Mouse (Mus musculus) kidney, adult 2 months (tissue): Measurements from ENCODE around the gene Slc9a2. TPM values are rescaled to one million over a fixed set of nuclear protein-coding genes. Genes with fewer than 3 reads are reported as not detected.

Experiments
- DNase-seq: peaks from one replicate; pipeline ENCODE4 v3.0.0; 2021
- H3K27ac ChIP-seq: fragments of 200-500 bp; 2 replicates; pipeline ENCODE4 v1.5.1; 2012; ENCODE audit warnings: low read depth, low read length, control low read depth, inconsistent platforms; ENCODE audit not compliant: insufficient read depth
- H3K27me3 ChIP-seq: fragments of 200-500 bp; replicated peaks from 2 replicates; pipeline ENCODE4 v1.6.1; 2012; ENCODE audit warnings: mild to moderate bottlenecking, moderate library complexity, low read length, inconsistent platforms; ENCODE audit not compliant: control insufficient read depth, insufficient read depth
- H3K36me3 ChIP-seq: fragments of 200-500 bp; 2 replicates; pipeline ENCODE4 v1.6.1; 2012; ENCODE audit warnings: mild to moderate bottlenecking, moderate library complexity, low read length, inconsistent platforms; ENCODE audit not compliant: control insufficient read depth, insufficient read depth
- H3K4me1 ChIP-seq: fragments of 200-500 bp; 2 replicates; pipeline ENCODE4 v1.6.1; 2011; ENCODE audit warnings: low read length; ENCODE audit not compliant: control insufficient read depth, insufficient read depth
- H3K4me3 ChIP-seq: fragments of 200-500 bp; 2 replicates; pipeline ENCODE4 v1.5.1; 2011; ENCODE audit warnings: mild to moderate bottlenecking, low read depth, low read length, control low read depth; ENCODE audit not compliant: insufficient read depth
- CTCF ChIP-seq: fragments of 200-500 bp; conservative IDR thresholded peaks from 2 replicates; pipeline ENCODE4 v1.5.1; 2011; ENCODE audit warnings: low read depth, mild to moderate bottlenecking, control low read depth, low read length, moderate library complexity, mixed read lengths; ENCODE audit not compliant: insufficient read depth, insufficient read length
- POLR2A ChIP-seq: fragments of 200-500 bp; IDR thresholded peaks from one replicate; pipeline ENCODE4 v1.6.1; 2011; ENCODE audit warnings: low read depth, low read length, control low read depth
- WGBS: fragments of 180-500 bp; shearing (Covaris S2); methylation state at CpG from one replicate; pipeline ENCODE4 v1.1.7; 2018; 5-methylcytosine and 5-hydroxymethylcytosine counted together
- polyA plus RNA-seq: library from polyadenylated mRNA; depleted of rRNA; stranded (reverse); fragments of >200 nt; gene quantifications from 2 replicates; pipeline ENCODE4 v1.2.3, GENCODE M21; 2012; rRNA removed

Slc9a2 gene
- polyA plus RNA-seq, 1 experiment, result 14.5 TPM

DNA sequence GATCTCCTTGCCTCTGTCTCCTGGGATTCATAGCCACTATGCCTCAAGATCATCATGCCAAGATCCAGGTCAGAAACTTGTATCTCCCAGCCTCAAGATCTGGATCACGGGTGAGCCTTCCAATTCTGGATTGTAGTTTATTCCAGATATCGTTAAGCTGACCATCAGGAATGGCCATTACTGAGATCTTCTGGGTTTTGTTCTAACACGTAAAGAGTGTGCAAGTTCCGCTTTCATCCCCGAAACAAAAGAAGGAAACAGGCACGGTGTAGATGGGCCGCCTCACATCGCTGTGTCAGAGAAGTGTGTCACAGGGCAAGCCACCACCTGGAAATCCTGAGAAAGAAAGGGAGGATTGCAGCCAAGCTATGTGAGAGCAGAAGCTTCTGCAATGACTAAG, 118.7 kb downstream of the Slc9a2 start:
- WGBS, result 83% methylated on average over 8 of the region's 8 CpGs
- Histone ChIP-seq H3K36me3 (no peaks in the 10 kb centered on the region), H3K27ac (no peak overlapping the region), H3K4me3 (no peak overlapping the region), H3K4me1 (no peaks in the 10 kb centered on the region), H3K27me3 (no peaks in the 10 kb centered on the region)
- no peak for TF ChIP-seq POLR2A
- TF ChIP-seq CTCF, result no peak
- DNase-seq, result no peak

DNA sequence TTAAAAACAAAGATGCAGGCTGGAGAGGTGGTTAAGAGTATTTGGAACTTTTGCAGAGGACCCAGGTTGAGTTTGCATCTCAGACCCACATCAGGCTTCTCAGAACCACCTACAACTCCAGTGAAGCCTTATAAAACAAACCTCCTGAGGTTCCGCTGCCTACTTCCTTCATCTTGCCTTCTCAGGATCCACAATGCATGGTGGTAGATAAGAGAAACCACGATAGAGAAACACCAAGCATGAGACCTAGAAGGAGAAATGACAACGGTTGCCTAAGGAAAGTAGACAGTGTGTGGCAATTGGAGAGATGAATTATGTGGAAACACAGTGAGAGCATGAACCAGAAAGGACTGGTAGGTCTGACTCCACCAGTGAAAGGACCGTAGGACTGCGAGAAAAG, 120.5 kb downstream of the Slc9a2 start:
- Histone ChIP-seq H3K27ac (no peak overlapping the region), H3K4me3 (no peak overlapping the region), H3K27me3 (no peaks in the 10 kb centered on the region), H3K36me3 (no peaks in the 10 kb centered on the region), H3K4me1 (no peaks in the 10 kb centered on the region)
- DNase-seq, result no peak
- TF ChIP-seq CTCF (no peak), POLR2A (no peak)
- 87% methylated on average over 5 of the region's 5 CpGs for WGBS

DNA sequence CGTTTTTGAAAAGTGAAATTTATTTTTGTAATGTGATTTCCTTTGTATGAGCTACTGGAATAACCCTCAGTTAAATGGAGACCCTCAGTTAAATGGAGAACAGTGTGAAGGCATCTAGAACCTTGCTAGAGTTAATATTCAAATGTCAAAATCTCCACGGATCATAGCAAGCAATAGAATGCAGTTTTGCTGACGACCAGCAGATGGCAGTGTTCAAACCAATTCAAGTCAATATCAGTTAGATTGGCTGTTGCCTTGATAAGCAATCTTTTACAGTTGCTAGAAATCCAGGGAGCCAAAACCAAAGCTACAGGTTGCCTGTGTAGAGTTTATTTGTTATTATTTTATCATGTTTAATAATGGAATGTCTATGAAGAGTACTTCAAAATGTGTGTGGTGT, 122.4 kb downstream of the Slc9a2 start:
- Histone ChIP-seq H3K36me3 (no peaks in the 10 kb centered on the region), H3K4me1 (no peaks in the 10 kb centered on the region), H3K27me3 (no peaks in the 10 kb centered on the region), H3K4me3 (no peak overlapping the region), H3K27ac (no peak overlapping the region)
- WGBS, result 15% methylated on average over 3 of the region's 3 CpGs
- peak; percentile 63 for DNase-seq
- TF ChIP-seq POLR2A (no peak), CTCF (peak; percentile 25; the same call in 1 of the 2 replicates)

DNA sequence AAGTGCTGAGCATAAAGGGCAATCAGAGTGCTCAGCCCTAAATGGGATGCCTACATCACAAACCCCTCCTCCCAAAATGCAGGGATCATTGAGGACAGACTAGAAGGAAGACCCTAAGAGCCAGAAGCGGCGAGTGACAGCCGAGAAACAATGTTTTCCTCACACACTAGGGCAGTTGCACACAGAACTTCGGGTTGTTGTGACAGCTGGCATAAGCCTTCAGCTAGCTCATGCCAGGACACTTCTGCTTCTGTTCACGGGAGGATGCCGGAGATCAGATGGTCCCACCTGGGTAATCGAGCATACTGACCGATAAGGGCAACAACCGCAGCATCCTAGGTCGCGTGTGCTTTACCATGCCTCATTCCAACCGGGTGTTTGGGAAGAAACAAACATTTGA, 123.7 kb downstream of the Slc9a2 start:
- TF ChIP-seq CTCF, result no peak
- no peak for TF ChIP-seq POLR2A
- no peaks in the 10 kb centered on the region for H3K27me3 ChIP-seq
- 83% methylated on average over 12 of the region's 12 CpGs for WGBS

DNA sequence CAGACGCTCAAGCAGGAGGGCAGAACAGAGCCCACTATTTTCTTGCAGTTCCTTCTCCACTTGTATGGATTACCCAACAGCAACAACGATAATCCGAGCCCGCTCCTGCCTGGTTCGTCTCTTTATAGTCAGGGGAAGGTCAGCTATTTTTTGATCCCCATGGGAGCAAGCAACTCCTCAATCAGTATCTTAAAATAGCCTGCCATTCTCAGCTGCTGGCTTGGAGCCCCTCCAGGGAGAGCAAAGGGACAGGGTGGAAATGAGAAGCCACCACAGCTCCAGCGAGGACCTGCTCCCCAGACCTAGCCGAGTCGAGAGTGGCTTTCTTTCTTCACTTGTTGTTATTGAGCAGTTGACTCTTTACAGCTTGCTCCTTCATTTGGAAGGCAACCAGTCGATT, 125.0 kb downstream of the Slc9a2 start, which contains the start of gene Tmem182:
Gene Tmem182, plus strand, starts transcription at position 251 of the 400 bp plus-strand sequence.
- 57% methylated on average over 9 of the region's 9 CpGs for WGBS
- H3K4me1 ChIP-seq, result no peaks in the 10 kb centered on the region
- no peaks in the 10 kb centered on the region for H3K36me3 ChIP-seq
- H3K27me3 ChIP-seq, result no peaks in the 10 kb centered on the region
- TF ChIP-seq CTCF (no peak), POLR2A (no peak)
- peak; percentile 32 for DNase-seq
- no peak within 1 kb of the TSS for H3K4me3 ChIP-seq
- H3K27ac ChIP-seq, result no peak within 1 kb of the TSS

More for the DNA sequence above, 123.7 kb downstream of the Slc9a2 start:
- Histone ChIP-seq H3K4me1 (no peaks in the 10 kb centered on the region), H3K27ac (no peak overlapping the region), H3K36me3 (no peaks in the 10 kb centered on the region), H3K4me3 (no peak overlapping the region)
- DNase-seq, result no peak

DNA sequence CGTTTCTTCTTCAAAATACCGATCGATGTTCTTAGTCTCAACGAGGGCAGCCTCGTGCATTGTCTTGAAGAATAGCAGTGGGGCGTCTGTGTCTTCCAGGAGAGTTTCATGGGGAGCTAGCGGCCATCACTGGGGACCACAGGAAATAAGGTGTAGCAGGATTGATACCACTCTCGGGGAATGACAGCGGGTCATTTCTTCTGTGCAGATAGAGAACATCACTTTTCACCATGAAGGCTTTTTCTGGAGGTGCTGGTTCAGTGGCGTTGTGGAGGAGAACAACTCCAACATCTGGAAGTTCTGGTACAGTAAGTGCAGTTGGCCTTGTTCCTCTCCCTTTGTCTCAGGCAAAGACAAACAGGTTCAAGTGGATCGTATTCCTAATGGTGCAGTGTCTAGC, 125.5 kb downstream of the Slc9a2 start:
- no peaks in the 10 kb centered on the region for H3K4me1 ChIP-seq
- no peak for DNase-seq
- no peak overlapping the region for H3K27ac ChIP-seq
- WGBS, result 89% methylated on average over 11 of the region's 11 CpGs
- no peaks in the 10 kb centered on the region for H3K27me3 ChIP-seq
- no peaks in the 10 kb centered on the region for H3K36me3 ChIP-seq
- TF ChIP-seq CTCF (no peak), POLR2A (no peak)
- H3K4me3 ChIP-seq, result no peak overlapping the region

DNA sequence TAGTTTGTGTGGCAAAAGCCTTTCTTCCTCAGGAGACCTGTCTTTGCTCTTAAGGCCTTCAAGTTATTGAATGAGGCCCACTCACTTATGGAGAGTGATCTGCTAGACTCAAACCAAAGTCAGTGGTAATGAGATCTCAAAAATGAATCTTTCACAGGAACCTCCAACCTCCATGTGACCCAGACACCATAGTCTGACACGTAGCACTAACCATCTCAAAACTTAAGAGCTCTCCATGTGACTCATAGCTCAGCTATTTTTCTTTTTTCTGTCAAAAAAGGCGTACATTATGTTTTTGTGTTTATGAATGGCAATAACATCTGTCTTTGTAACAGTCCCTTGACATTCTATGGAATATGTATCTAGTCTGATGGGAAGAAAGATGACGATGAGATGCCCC, 128.3 kb downstream of the Slc9a2 start:
- no peaks in the 10 kb centered on the region for H3K27me3 ChIP-seq
- TF ChIP-seq POLR2A (no peak), CTCF (no peak)
- no peak for DNase-seq
- H3K4me1 ChIP-seq, result no peaks in the 10 kb centered on the region
- WGBS, result 88% methylated on average over 3 of the region's 3 CpGs
- no peak overlapping the region for H3K4me3 ChIP-seq
- no peaks in the 10 kb centered on the region for H3K36me3 ChIP-seq
- no peak overlapping the region for H3K27ac ChIP-seq

DNA sequence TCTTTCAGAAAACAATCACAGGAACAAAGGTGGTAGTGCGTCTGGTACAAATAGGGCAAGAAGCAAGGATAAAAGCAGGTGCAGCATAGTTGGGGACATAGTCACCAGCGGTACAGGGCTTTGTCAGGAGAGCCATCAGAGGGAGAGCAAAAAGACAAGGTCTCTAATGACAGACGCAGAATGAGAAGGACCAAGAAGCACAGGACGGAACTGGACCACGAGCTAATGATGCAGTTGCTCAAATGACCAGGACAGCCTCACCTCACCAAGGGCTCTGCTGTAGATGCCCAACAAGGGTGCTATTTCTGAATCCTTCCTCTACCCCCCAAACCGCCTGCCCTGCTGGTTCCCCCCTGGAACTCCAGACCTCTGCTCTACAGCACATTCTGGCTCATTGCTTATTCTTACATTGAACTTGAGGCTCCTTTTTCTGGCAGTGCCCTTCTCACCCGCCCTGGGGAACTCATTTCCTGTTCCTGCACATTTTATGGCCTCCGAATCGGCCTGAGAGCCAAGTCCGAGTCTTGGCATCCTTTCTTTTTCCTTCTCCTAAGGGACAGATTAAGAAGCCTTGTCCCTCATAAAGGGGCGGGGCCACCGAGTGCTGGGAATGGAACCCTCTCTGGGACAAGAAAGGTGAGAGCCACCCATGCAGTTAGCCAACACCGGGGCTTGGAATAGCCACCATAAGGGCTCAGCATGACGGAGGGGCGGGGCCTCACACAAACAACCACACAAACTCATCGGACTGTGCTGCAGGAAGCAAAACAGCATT, 134.9 kb downstream of the Slc9a2 start:
- Histone ChIP-seq H3K4me1 (no peaks in the 10 kb centered on the region), H3K36me3 (no peaks in the 10 kb centered on the region), H3K4me3 (peak overlapping the region; percentile 15; the same call in 1 of the 2 replicates), H3K27ac (no peak overlapping the region), H3K27me3 (no peaks in the 10 kb centered on the region)
- peak; percentile 36 for DNase-seq
- WGBS, result 37% methylated on average over 16 of the region's 16 CpGs
- TF ChIP-seq CTCF (no peak), POLR2A (no peak)

Other genes with a start within 250 kb of the Slc9a2 start
- 0.34 and 0.58 TPM in 2 replicates for gene Il18r1, start 215.0 kb upstream of the Slc9a2 start, polyA plus RNA-seq
- 0.11 and 0.30 TPM in 2 replicates for gene Il18rap, start 165.2 kb upstream of the Slc9a2 start, polyA plus RNA-seq
- gene Slc9a4, start 100.5 kb upstream of the Slc9a2 start, polyA plus RNA-seq, result 2.9 and 5.0 TPM in 2 replicates
- 10.9 and 13.4 TPM in 2 replicates for gene Mfsd9, start 110.1 kb downstream of the Slc9a2 start, polyA plus RNA-seq
- gene Tmem182, start 125.0 kb downstream of the Slc9a2 start, polyA plus RNA-seq, result 0.95 and 2.4 TPM in 2 replicates